7 mouse cellular contexts compared by ENCODE assay signal in genomic region chr11:120142601-120143051, GRCm38 (mm10). TPM values are rescaled to one million over a fixed set of nuclear protein-coding genes. Genes with fewer than 3 reads are reported as not detected.
DNase-seq lines count a peak whose midpoint lies in the region; ATAC-seq and TF ChIP-seq lines count a peak whose summit lies in the region.

No protein-coding gene starts in this region.

- TF ChIP-seq CTCF in bone marrow macrophage, adult 2 months (IDR thresholded peaks at IDR 0.05; ENCODE audit: low read depth, low read length) = peak; percentile 44; the same call in 1 of the 2 replicates

- H3K4me2 ChIP-seq in neural tube, embryonic 13.5 days = no peak overlapping the region
- H3K4me2 ChIP-seq in neural tube, embryonic 15.5 days = no peak overlapping the region
- no peak overlapping the region for H3K4me2 ChIP-seq in heart, embryonic 12.5 days

- no peak for TF ChIP-seq POLR2A in bone marrow macrophage, adult 2 months (IDR thresholded peaks at IDR 0.05; ENCODE audit: borderline replicate concordance, low read depth, low read length)

- peak overlapping the region; percentile 2; the same call in 1 of the 2 replicates for H3K9ac ChIP-seq in neural tube, embryonic 13.5 days
- H3K9ac ChIP-seq in neural tube, embryonic 15.5 days (replicated peaks) = no peak overlapping the region
- H3K9ac ChIP-seq in heart, embryonic 12.5 days = no peak overlapping the region

- H3K4me1 ChIP-seq in neural tube, embryonic 13.5 days (replicated peaks) = peaks cover 36% of the 10 kb centered on the region
- peaks cover 24% of the 10 kb centered on the region for H3K4me1 ChIP-seq in neural tube, embryonic 15.5 days
- H3K4me1 ChIP-seq in bone marrow macrophage, adult 2 months (ENCODE audit: control insufficient read depth, insufficient read depth, low read length) = peaks cover 69% of the 10 kb centered on the region
- peaks cover 71% of the 10 kb centered on the region for H3K4me1 ChIP-seq in heart, embryonic 12.5 days (replicated peaks)

- ATAC-seq in neural tube, embryonic 13.5 days (ENCODE audit: low read depth) = no peak
- ATAC-seq in neural tube, embryonic 15.5 days (ENCODE audit: low FRiP score) = no peak
- peak; percentile 89 for ATAC-seq in heart, embryonic 12.5 days (ENCODE audit: insufficient number of reproducible peaks, low FRiP score)

- DNase-seq in kidney, postnatal 10 days = peak; percentile 81
- peak; percentile 87 for DNase-seq in lung, postnatal 36 days
- DNase-seq in thymus, postnatal 36 days = peak; percentile 26 to 40

- peaks cover 29% of the 10 kb centered on the region for H3K36me3 ChIP-seq in neural tube, embryonic 13.5 days
- 0 out of 2 replicates have a peak, but pooled peaks cover 10% of the 10 kb centered on the region for H3K36me3 ChIP-seq in neural tube, embryonic 15.5 days
- peaks cover 16% of the 10 kb centered on the region; the same call in 1 of the 2 replicates for H3K36me3 ChIP-seq in heart, embryonic 12.5 days

- peak overlapping the region; percentile 61; the same call in 1 of the 2 replicates for H3K27ac ChIP-seq in neural tube, embryonic 13.5 days (replicated peaks)
- no peak overlapping the region for H3K27ac ChIP-seq in neural tube, embryonic 15.5 days (replicated peaks)
- H3K27ac ChIP-seq in bone marrow macrophage, adult 2 months (ENCODE audit: insufficient read depth, low read depth, low read length) = peak overlapping the region; percentile 95
- peak overlapping the region; percentile 87 for H3K27ac ChIP-seq in heart, embryonic 12.5 days (ENCODE audit: poor library complexity, severe bottlenecking)

- no peaks in the 10 kb centered on the region for H3K27me3 ChIP-seq in neural tube, embryonic 13.5 days
- no peaks in the 10 kb centered on the region for H3K27me3 ChIP-seq in neural tube, embryonic 15.5 days (replicated peaks)
- no peaks in the 10 kb centered on the region for H3K27me3 ChIP-seq in heart, embryonic 12.5 days (replicated peaks)

- no peak overlapping the region for H3K4me3 ChIP-seq in neural tube, embryonic 13.5 days
- H3K4me3 ChIP-seq in neural tube, embryonic 15.5 days (replicated peaks) = no peak overlapping the region
- peak overlapping the region; percentile 27 for H3K4me3 ChIP-seq in bone marrow macrophage, adult 2 months (ENCODE audit: insufficient read depth, low read length)
- no peak overlapping the region for H3K4me3 ChIP-seq in heart, embryonic 12.5 days

- WGBS in neural tube, embryonic 13.5 days = 83% methylated on average over 3 of the region's 3 CpGs
- WGBS in neural tube, embryonic 15.5 days = 74% methylated on average over 3 of the region's 3 CpGs
- 39% methylated on average over 3 of the region's 3 CpGs for WGBS in heart, embryonic 12.5 days

- no peaks in the 10 kb centered on the region for H3K9me3 ChIP-seq in neural tube, embryonic 13.5 days
- no peaks in the 10 kb centered on the region for H3K9me3 ChIP-seq in neural tube, embryonic 15.5 days (replicated peaks)
- no peaks in the 10 kb centered on the region for H3K9me3 ChIP-seq in heart, embryonic 12.5 days (replicated peaks)

RNA-seq across cellular contexts. Expression of gene Slc38a10, which starts 8.5 kb away (rescaled TPM):
- polyA plus RNA-seq in neural tube, embryonic 13.5 days (2015; fragmentation: Nextera tagmentation; extraction: Ambion mirVana) = 103 and 108 TPM in 2 replicates
- 107 and 112 TPM in 2 replicates for polyA plus RNA-seq in neural tube, embryonic 15.5 days (2015; fragmentation: Nextera tagmentation; extraction: Ambion mirVana)
- 50.1 and 60.0 TPM in 2 replicates for polyA plus RNA-seq in bone marrow macrophage, adult 2 months (2012; ENCODE audit: insufficient read depth, insufficient read length, missing spikeins)
- 114 and 117 TPM in 2 replicates for polyA plus RNA-seq in heart, embryonic 12.5 days (2016; fragmentation: Nextera tagmentation; extraction: Ambion mirVana)

RNA-seq across cellular contexts. Expression of gene Ndufaf8, which starts 43.9 kb away (rescaled TPM):
- 38.0 and 45.6 TPM in 2 replicates for polyA plus RNA-seq in neural tube, embryonic 13.5 days (2015; fragmentation: Nextera tagmentation; extraction: Ambion mirVana)
- polyA plus RNA-seq in neural tube, embryonic 15.5 days (2015; fragmentation: Nextera tagmentation; extraction: Ambion mirVana) = 49.4 and 64.3 TPM in 2 replicates
- 21.1 and 37.7 TPM in 2 replicates for polyA plus RNA-seq in bone marrow macrophage, adult 2 months (2012; ENCODE audit: insufficient read depth, insufficient read length, missing spikeins)
- 73.9 and 79.2 TPM in 2 replicates for polyA plus RNA-seq in heart, embryonic 12.5 days (2016; fragmentation: Nextera tagmentation; extraction: Ambion mirVana)

RNA-seq across cellular contexts. Expression of gene Tepsin, which starts 44.1 kb away (rescaled TPM):
- polyA plus RNA-seq in neural tube, embryonic 13.5 days (2015; fragmentation: Nextera tagmentation; extraction: Ambion mirVana) = 20.6 and 21.7 TPM in 2 replicates
- polyA plus RNA-seq in neural tube, embryonic 15.5 days (2015; fragmentation: Nextera tagmentation; extraction: Ambion mirVana) = 22.3 and 23.9 TPM in 2 replicates
- 20.2 and 21.8 TPM in 2 replicates for polyA plus RNA-seq in bone marrow macrophage, adult 2 months (2012; ENCODE audit: insufficient read depth, insufficient read length, missing spikeins)
- 15.5 and 16.8 TPM in 2 replicates for polyA plus RNA-seq in heart, embryonic 12.5 days (2016; fragmentation: Nextera tagmentation; extraction: Ambion mirVana)

RNA-seq across cellular contexts. Expression of gene Cep131, which starts 56.0 kb away (rescaled TPM):
- 26.1 and 31.3 TPM in 2 replicates for polyA plus RNA-seq in neural tube, embryonic 13.5 days (2015; fragmentation: Nextera tagmentation; extraction: Ambion mirVana)
- 26.0 and 27.2 TPM in 2 replicates for polyA plus RNA-seq in neural tube, embryonic 15.5 days (2015; fragmentation: Nextera tagmentation; extraction: Ambion mirVana)
- 13.5 and 13.8 TPM in 2 replicates for polyA plus RNA-seq in bone marrow macrophage, adult 2 months (2012; ENCODE audit: insufficient read depth, insufficient read length, missing spikeins)
- polyA plus RNA-seq in heart, embryonic 12.5 days (2016; fragmentation: Nextera tagmentation; extraction: Ambion mirVana) = 18.7 and 19.2 TPM in 2 replicates

Comparison
In these comparisons a context has a peak if more than half of its experiments do, and no peak if none do; other contexts are left out.
1. DNase-seq: peak in every context shown above with its lines; median percentile 87 in lung, postnatal 36 days; 81 in kidney, postnatal 10 days; 33 in thymus, postnatal 36 days.